Mouse (Mus musculus) small intestine, adult 10 weeks (tissue): ENCODE measurements around the gene Hist1h2bh. TPM values are rescaled to one million over a fixed set of nuclear protein-coding genes. Genes with fewer than 3 reads are reported as not detected.

ENCODE experiments used
- polyA plus RNA-seq: library from polyadenylated mRNA; stranded (reverse); fragments of 350-450 nt; fragmentation: Illumina TruSeq; extraction: RNeasy Lipid Tissue Mini Kit (QIAGEN cat#74804); gene quantifications from one replicate; pipeline ENCODE4 v1.2.3, GENCODE M21; 2014; ENCODE audit warnings: low replicate concordance

The Hist1h2bh gene
- polyA plus RNA-seq, 1 experiment from 2014 or later, result 0.59 TPM

Other genes starting within 250 kb of the Hist1h2bh start
- 62.6 TPM for gene Zfp322a, start 174.2 kb downstream of the Hist1h2bh start, polyA plus RNA-seq
- 1.4 TPM for gene Abt1, start 119.5 kb downstream of the Hist1h2bh start, polyA plus RNA-seq
- not detected for gene Btn1a1, start 77.5 kb downstream of the Hist1h2bh start, polyA plus RNA-seq
- not detected for gene Btn2a2, start 54.5 kb downstream of the Hist1h2bh start, polyA plus RNA-seq
- gene Hist1h4h, start 12.3 kb downstream of the Hist1h2bh start, polyA plus RNA-seq, result not detected
- not detected for gene Hist1h2af, start 9.5 kb downstream of the Hist1h2bh start, polyA plus RNA-seq
- gene Hist1h3g, start 8.0 kb downstream of the Hist1h2bh start, polyA plus RNA-seq, result not detected
- gene Hist1h3f, start 660 bp upstream of the Hist1h2bh start, polyA plus RNA-seq, result not detected
- gene Hist1h4f, start 8.3 kb upstream of the Hist1h2bh start, polyA plus RNA-seq, result not detected
- 0.52 TPM for gene Hist1h1d, start 9.9 kb upstream of the Hist1h2bh start, polyA plus RNA-seq
- 0.56 TPM for gene Hist1h3e, start 19.0 kb upstream of the Hist1h2bh start, polyA plus RNA-seq
- 0.97 TPM for gene Hist1h2ae, start 27.8 kb upstream of the Hist1h2bh start, polyA plus RNA-seq
- 0.85 TPM for gene Hist1h2bg, start 28.0 kb upstream of the Hist1h2bh start, polyA plus RNA-seq
- gene Hist1h2bf, start 30.8 kb upstream of the Hist1h2bh start, polyA plus RNA-seq, result not detected
- not detected for gene Hist1h2ad, start 31.0 kb upstream of the Hist1h2bh start, polyA plus RNA-seq
- gene Hist1h3d, start 32.4 kb upstream of the Hist1h2bh start, polyA plus RNA-seq, result 1.4 TPM
- gene Hist1h4d, start 38.2 kb upstream of the Hist1h2bh start, polyA plus RNA-seq, result 0.67 TPM
- gene Hist1h2be, start 77.7 kb upstream of the Hist1h2bh start, polyA plus RNA-seq, result 2.2 TPM
- gene Hist1h1e, start 79.2 kb upstream of the Hist1h2bh start, polyA plus RNA-seq, result 0.30 TPM
- gene Hist1h2ac, start 140.6 kb upstream of the Hist1h2bh start, polyA plus RNA-seq, result 1.2 TPM
- 239 TPM for gene Hist1h2bc, start 140.8 kb upstream of the Hist1h2bh start, polyA plus RNA-seq
- not detected for gene Hist1h1t, start 152.4 kb upstream of the Hist1h2bh start, polyA plus RNA-seq
- 1.6 TPM for gene Hist1h4c, start 155.1 kb upstream of the Hist1h2bh start, polyA plus RNA-seq
- 13.5 TPM for gene Hfe, start 167.5 kb upstream of the Hist1h2bh start, polyA plus RNA-seq
- gene Hist1h1c, start 195.4 kb upstream of the Hist1h2bh start, polyA plus RNA-seq, result 15.6 TPM
- not detected for gene Hist1h3c, start 202.2 kb upstream of the Hist1h2bh start, polyA plus RNA-seq
- not detected for gene Hist1h2bb, start 203.3 kb upstream of the Hist1h2bh start, polyA plus RNA-seq
- not detected for gene Hist1h2ab, start 207.7 kb upstream of the Hist1h2bh start, polyA plus RNA-seq
- gene Hist1h3b, start 208.9 kb upstream of the Hist1h2bh start, polyA plus RNA-seq, result not detected
- not detected for gene Hist1h4b, start 213.6 kb upstream of the Hist1h2bh start, polyA plus RNA-seq
- not detected for gene Hist1h4a, start 217.8 kb upstream of the Hist1h2bh start, polyA plus RNA-seq
- not detected for gene Hist1h3a, start 219.0 kb upstream of the Hist1h2bh start, polyA plus RNA-seq
- gene Hist1h1a, start 220.3 kb upstream of the Hist1h2bh start, polyA plus RNA-seq, result not detected
- gene Trim38, start 226.5 kb upstream of the Hist1h2bh start, polyA plus RNA-seq, result 67.0 TPM